Mouse (Mus musculus): ENCODE data around the gene Myo10.
A peak's percentile ranks its signal among the peaks of the same experiment; 100 is the strongest.

The Myo10 gene

DNA sequence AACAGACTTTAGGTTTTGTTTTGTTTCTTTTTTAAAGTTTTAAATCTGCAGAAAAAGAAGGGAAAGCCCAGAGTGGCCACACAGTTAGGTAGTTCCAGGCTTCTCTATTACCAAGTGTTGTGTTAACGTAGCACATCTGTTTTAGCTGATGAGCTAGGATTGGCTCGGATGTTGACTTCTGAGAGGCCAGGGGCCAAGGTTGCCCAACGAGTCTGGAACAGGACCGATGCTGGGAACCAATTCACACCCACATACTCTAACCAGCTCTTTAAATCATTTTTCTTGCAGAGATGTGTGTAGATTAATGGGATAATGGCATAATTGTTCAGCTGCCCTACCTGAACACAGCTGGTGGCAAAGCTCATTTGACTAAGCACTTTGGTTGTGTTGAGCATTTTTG lies 1.8 kb upstream of the Myo10 start:
- DNase-seq = no peak

DNA sequence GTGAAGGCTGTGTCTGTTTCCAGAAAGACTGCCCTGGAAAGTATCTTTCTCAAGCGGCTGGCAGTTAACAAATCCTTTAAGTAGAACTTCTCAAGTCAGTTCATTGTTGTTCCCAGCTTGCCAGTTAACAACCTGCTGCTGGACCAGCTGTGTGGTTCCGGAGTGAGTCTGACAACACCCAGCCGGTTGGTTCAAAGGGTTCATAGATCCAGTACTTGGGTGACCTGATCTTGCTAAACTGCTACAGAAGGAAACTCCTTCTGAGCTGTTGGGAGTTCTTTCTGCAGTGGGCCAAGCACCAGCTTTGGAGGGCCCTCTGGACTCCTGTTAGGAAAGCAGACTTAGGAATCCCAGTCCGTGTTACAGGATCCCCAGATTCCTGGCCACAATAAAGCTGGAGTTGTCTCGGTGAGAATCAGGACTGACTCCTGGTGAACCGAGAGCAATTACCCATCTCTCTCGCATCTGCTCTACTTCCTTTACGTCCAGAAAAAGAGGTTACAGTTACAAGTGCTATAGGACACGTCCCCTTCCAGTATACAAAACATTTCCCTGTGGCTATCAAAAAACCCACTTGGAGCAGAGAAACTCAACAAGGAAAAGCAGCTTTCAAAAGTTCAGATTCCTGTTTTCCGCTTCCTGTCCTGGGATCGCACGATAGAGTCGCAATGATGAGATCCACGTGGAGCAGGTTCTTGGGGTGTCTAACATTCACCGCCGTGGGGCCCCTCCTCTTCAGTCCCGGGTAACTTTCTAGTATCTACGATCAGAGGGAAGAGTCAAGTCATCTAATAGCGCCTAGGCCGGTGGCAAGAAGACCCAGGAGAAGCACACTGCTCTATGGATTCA lies 750 bp upstream of the Myo10 start:
- no peak for DNase-seq

DNA sequence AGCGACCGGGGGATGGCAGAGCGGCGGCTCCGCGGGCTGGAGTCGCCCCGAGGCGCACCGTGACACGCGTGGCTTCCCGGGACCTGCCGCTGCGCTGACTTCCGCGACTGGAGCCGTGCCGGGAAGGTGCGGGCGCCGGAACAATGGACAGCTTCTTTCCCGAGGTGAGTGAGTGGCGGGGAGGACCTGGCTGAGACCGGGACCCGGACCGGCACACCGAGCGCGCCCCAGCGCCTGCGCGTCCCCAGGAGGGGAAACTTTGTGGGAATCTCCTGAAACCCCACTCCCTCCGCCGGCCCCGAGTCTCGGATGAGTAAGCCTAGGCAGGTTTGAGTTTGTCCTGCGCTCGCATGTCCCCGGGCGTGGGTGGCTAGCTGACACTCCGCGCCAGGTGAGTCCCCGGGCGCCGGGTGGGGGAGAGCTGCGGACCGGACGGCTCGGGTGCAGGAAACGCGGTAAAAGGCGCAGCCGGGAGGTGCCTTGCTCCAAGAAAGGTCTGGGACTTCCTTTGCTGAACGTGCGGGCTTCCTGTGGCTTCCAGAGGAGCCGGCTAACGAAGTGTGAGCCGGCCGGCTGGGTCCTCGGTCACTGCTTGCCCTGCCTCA lies 644 bp downstream of the Myo10 start:
- peak; percentile 65 for DNase-seq

DNA sequence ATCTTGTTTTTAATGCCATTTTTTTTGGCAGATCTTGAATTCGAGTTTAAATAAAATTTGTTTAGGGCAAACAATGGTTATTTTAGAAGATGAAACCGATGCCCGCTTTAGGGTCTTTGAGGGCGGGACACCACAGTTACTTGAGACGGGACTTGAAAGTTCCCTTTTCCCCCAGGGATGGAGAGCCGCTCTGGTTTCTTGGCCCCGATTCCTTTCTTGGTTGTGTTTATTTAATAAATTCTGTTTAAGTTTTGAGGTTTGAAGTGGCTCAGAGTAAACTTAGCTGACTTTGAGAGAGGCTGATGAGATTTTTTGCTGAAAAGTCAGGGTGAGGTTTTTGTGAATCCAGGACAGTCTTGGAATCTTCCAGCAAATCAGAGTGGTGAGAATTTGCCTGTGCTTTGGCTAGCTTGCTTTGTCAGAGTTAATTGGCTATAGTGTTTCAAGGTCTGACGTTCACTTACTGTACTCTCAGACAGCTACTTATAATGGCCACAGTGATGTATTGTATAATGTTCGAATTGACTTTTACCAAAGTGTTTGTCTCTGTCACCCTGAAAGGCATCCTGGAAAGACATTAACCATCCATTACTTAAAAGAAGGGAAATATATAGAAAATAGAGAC lies 1.3 kb downstream of the Myo10 start:
- no peak for DNase-seq

DNA sequence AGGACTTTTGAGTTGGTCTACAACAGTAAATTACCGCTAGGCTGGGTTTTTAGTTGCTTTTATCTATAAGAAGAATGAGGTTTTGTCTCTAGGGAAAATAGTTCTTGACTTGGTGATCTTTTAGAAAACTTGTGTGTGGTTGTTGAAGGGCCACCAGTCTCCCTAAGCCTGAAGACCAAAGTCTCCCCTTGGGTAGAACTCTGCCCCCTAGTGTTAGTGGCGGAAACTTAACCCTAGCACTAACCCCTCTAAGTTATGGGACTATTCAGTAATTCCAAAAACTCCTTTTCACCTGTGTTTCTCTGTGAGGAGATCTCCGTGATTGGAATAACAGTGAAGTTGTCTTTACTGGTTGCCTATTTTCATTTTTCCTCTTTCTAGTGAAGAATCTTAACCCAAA lies 1.9 kb downstream of the Myo10 start:
- peak; percentile 83 for DNase-seq

DNA sequence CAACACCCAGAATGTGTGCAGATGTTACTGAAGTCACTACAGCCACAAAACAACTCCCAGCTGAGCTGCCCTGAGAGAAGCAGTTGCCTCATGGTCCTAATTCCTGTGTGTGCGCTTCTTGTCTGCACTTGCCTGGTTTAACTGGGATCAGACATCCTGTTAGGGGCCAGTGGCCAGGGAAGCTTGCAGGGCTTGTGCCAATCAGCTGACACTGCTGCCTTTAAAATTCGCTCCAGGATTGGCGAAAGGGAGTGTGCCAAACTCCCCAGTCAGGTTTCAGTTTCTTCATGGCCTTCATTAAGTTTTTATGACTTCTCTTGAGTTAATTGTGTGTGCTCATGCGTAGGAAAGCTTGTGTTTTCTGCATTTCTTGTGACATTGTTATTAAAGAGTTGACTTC lies 3.1 kb downstream of the Myo10 start:
- DNase-seq = peak; percentile 91

DNA sequence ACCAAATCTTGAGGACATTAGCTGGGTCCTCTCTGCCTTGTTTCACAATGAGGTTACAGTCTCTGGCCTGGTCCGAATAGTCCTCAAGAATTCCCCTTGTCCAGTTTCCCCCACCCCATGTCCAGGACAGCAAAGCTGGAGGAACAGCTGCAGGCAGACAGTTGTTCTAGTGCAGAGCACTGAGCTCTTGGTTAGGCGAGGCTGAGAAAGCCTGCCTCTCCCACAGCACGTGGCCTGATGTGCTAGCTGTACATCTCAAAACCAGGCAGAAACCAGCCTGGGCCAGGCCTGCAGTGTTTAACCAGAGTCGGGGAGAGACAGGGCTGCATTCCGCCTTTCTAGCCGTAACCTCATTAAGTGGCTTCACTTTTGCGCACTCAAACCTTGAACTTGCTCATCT lies 4.7 kb downstream of the Myo10 start:
- no peak for DNase-seq

DNA sequence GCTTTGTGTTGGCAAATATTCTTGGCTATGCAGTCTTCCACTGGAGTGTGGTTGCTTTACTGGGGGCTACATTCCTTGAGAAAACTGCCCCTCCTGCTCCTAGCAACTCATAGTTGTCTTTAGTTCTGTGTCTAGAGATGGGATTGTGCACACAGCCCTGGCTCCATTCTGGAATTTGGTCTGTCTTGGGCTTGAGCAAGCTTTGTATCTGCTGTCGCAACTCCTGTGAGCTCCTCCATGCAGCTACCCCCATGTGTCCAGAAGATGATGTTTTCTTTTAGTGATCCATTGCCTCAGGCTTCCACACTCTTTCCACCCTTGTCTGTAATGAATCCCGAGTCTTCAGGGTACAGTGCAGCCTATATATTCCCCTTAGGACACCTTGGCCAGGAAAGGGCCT lies 5.9 kb downstream of the Myo10 start:
- no peak for DNase-seq

DNA sequence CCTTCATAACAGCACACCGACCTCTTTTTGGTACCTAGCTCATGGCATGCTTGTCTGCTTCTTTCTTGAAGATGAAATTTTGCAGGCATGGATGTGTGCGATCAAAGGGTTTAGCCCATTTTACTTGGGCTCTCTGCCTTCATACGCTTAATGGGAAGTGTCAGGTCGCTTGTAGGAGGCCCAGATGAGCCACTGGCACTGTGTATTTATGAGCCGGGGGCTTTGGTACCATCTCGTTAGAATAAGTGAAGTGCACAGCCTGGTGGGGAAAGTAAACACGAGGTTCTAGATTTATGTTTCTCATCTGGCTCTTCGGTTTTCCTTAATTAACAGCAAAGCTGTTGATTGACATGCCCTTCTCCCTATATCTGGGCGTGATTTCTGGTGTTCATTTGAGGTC lies 8.4 kb downstream of the Myo10 start:
- peak; percentile 3 for DNase-seq

DNA sequence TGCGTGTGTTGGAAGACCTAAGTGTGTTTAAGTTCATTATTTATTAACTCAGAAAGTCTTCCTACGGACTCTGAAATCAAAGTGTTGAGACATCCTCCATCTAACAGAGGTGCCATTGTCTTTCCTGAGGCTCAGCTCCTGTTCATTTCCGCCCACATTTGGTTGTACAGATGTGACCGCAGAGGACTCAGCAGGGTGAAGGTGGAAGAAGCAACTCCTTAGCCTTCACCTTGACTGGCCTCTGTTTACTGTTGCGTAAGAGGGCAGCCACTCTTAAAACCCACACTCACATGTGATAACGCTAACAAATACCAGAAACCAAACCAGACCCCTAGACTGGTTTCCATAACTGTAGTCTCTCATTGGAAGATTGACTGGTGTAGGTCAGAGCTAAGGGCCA lies 9.0 kb downstream of the Myo10 start:
- peak; percentile 21 for DNase-seq

DNA sequence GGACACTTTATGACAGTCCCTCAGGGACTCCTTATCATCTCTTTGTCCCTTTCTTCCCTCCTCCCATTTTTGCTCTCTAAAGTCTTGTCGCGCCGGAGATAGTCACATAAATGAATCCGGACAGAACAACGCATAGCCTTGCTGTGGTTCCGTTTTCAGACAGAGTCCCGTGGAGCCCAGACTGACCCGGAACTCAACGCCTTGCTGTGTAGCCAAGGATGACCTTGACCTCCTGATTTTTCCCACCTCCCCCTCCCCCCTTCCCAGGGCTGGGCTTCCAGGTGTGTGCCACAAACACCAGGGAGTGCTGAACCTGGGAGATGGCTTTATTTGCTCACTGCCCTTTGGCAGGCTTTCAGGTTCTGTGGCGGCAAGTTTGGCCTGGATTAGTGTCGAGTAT lies 10.6 kb downstream of the Myo10 start:
- DNase-seq = peak; percentile 72

DNA sequence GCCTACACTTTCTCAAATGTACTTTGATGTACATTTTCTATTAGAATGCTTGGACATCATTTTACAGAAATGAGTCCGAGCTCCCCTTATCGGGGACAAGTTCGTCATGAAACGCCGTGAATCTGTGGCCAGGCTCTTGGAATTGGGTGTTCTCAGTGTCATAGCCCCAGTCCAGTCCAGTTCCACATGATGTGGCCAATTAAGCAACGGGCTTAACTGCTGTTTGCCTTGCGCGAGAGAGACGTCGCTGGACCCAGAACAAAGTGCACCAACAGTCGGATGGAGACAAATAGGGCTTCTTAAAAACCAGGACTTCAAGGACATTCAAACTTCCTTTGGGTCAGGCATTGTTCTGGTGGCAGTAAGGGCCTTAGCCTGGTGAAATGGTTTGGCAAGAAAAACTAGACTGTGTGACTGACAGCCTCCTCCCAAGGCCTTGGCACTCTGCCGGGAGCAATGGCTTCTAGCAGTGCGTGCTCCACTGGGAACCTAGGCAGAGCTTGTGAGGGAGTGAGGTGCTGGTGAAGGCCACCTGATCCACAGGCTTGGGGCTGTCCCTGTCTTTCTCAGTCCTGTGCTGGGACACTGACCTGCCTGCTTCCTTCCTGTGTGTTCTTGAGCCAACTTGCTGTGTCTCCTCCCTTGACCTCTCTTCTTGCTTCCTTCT lies 11.5 kb downstream of the Myo10 start:
- peak; percentile 77 for DNase-seq

DNA sequence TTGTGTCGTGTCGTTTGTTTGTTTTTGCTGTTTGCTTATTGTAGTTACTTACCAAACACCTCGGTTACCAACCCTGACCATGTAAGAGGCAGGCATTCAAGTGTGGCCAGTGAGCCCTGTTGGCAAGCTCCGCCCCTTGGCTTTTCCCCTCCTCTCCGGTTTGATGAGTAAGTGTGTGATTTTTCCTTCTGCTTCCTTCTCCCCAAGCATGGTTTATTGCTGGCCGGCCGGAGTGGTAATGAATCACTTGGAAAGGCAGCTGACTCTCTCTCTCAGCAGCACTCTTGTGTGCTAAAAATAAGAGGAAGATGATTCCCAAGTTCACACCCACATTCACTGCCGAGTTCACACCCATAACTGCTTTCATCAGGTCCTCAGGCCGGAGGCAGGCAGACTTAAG lies 15.4 kb downstream of the Myo10 start:
- peak; percentile 94 for DNase-seq

DNA sequence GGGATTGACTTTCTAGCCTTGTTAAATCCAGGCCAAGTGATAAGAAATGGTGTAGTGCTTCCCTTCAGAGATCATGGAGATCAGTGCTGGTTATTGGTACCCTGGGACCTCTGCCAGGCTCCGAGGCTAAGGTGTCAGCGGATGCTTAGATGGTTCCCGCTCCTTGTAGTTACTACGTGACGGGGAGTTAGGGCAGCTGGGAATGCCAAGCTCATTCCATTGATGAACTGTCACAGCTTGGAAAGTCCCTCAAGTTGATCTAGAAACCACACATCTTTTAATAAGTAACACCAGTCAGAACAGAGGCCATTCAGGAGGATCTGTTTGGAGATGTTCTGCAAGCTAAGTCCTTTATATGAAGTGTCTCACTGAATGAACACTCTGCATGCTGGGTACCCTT lies 16.9 kb downstream of the Myo10 start:
- no peak for DNase-seq

DNA sequence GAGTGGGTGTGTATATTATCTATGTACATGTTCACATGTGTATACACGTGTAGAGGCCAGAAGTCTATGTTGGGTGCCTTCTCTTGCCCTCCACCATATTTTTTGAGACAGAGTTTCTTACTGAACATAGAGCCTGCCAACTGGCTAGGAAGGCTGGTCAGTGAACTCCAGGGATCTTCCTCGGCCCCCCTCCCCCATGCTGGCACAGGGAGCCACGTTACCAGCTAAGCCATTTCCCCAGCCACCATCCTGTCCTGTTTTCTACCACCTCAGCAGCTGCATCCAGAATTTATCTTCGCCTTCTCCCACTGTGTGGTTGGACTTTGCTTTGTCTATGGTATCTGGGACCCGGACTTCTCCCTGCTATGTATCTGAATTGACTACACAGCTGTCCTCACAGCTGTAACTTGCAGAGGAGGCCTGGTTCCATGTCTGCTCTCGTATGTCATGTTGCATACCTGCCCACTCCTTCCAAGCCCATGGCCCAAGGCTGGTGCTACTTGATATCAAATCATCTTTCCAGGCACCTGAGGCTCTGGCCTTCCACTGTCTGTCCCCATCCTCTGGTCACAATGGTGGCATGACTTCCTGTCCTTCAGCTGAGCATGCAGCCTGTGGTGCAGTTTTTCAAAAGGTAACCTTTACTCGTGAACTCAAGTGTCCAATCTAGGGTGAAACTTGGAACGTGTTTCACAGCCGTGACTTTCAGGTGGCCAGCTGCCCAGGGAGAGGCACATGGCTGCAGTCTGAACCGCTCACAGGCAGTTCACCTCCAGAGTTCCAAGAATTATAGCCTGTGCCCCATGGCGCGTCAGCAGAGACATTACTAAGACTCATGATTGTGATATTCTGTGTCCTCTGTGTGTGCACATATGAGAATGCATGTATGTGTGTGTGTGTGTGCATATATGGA lies 18.8 kb downstream of the Myo10 start:
- DNase-seq = peak; percentile 90

DNA sequence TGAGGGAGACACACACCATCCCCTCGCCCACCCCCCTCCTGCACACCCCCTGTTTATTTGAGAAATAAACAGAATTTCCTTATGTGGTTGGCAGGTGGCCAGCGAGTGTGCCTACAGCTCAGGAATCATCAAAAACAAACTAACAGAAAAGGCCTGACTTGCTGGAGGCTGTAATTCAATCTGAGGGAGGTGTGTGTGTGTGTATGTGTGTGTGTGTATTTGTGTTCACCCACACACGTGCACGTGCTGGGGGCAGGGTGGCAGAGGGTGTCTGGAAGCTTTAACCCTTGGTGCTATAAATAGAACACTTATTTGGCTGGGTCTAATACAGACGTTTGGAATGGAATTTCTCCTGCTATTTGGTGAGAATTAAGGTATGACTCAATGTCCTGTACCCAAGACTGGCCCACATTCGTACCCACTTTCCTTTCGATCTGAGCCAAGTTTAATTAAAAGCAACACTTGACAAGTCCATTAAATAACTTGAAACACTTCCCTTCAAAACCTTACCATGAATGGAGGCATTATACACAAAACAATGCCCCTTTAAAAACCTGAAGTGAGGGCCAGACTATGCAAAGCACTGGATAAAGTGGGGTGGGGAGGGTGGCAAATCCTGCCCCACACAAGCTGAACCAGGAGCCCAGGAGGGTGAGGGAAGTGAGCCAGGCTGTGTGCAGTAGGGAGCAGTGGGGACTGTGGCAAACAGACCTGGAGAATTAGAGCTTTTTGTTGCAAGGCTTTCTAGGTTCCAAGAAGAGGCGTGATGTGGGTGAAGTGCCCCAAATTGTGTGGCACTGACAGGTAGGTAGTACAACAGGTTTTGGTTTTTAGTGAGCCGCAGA lies 20.1 kb downstream of the Myo10 start:
- peak; percentile 56 for DNase-seq

DNA sequence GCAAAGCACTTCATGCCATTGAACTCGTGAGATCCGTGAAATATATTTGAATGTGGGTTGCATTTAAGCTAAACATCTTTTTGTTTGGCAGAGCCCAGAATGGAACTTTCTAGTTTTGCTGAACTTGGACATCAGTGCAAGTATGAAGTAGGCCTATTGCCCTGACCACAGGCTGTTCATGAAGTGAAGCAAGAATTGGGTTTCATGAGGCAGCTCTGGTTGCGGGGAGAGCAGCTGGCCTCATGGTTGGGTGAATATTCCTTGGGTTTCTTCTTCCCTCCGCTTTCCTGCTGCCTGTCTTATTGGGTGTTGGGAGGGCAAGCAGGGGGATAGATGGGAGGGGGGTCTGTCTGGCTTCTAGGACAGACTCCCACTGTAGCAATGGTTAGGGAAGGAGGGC lies 23.5 kb downstream of the Myo10 start:
- no peak for DNase-seq

DNA sequence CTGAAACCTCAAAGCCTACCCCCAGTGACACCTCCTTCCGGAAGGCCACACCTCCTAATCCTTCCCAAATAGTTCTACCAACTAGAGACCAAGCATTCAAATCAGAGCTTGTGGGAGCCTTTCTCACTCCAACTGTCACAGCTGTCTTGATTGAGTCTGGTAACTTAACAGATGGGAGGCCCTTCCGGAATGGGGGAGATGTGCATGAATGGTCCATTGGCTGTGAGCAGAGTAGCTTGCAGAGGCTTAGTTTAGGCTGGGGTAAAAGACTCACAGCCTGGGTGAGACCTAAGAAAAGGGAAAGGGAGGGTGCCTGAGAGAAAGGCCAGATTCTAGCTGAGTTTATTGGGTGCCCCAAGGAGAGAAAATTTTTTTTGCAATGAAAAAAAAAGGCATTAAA lies 26.0 kb downstream of the Myo10 start:
- DNase-seq = no peak

DNA sequence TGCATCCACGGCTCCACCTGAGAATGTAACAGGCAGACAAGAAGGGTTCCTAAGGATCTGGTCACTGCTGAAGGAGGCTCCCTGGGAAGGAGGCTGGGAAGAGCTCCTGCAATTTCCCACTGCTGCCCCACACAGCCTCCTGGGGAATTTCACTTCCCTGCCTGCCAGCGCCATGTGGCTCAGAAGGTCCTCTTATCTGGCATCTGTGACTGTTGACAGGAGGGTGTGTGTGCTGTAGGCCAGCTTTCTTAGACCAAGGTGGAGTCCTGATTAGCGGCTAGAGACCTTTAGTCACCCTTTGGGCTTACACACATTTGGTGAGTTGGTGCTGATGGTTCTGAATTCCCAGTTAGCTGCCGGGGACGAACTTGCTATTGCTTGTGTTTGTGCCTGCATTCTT lies 28.0 kb downstream of the Myo10 start:
- DNase-seq = no peak

DNA sequence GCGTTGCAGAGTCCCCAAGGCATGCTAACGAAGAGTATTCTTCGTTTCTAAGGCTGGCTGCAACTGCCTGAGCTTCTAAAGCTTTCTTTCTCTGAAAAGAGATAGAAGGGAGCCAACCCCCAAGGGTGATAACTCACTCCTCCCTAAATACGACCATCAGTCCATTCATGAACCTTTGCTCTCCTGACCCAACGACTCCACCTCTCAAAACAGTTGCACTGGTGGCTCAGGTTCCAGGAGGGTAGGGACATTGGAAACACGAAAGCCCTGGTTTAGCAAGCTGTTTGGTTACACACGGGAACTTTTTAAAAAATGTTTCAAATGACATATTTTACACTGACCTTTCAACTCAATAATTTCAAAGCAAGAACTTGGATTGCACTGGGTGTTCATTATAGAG lies 29.5 kb downstream of the Myo10 start:
- DNase-seq = no peak

DNA sequence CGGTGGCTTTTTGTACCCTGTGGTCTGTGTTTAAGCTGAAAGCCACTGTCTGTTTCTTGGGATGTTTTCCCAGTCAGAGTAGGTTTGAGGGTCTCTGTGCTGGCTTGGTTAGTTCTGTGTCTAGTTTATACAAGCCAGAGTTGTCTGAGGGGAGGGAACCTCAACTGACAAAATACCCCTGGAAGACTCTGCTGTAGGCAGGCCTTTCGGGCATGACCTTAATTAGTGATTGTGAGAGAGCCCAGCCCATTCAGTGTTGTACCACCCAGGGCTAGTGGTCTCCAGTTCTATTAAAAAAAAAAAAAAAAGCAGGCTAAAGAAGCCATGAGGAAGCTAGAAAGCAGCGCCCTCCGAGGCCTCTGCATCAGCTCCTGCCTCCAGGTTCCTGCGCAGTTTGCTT lies 30.0 kb downstream of the Myo10 start:
- no peak for DNase-seq

DNA sequence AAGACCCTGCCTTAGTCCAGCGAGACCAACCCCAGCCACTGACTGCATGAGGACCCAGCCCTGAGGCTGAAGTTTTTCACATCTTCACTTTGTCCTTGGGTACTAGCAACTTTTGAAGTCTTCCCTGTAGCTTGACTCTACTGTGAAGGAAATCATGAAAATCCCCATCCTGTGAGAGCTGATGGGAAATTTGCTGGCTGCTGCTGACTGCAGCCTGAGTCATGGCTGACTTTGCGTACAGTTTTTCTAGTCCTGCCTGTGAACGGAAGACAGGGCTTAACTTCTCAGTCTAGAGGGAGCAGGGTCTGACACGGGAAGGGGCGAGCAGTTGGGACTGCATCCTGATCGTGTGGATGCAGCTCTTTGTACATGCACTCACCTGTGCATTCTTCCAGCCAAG lies 30.6 kb downstream of the Myo10 start:
- no peak for DNase-seq
